Mouse (Mus musculus) E14TG2a.4 (cell line): ENCODE data around the gene Inka2.

ENCODE experiments used
- CTCF ChIP-seq: conservative IDR thresholded peaks from 2 replicates; pipeline ENCODE4 v1.5.1; 2014; ENCODE audit warnings: low read length
- POU5F1 ChIP-seq: IDR thresholded peaks from 2 replicates; pipeline ENCODE4 v1.6.1; 2014; ENCODE audit warnings: low read length, borderline replicate concordance

- TF ChIP-seq CTCF (no peak), POU5F1 (no peak)
These were observed 5.0 kb upstream of the Inka2 start for GRCm38 (mm10) chr3:105699241-105699933.
